In the genomic region with DNA sequence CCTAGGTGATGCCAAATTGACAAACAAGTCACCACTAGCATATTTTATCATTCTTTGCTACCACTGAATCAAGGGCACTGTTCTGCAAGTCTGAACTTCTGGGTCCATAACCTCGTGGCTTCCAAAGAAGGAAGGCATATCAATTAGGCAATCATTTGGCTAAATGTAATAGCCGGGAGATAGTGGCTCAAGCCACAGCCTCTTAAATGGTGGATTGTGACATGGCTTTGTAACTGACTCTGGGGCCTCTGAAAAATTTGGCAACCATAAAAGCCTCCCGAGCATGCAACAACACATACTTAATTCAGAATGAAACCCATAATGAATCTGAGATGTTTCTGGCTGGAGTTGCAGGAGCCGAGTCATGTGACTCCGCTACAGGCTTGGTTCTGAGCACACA, we compare ENCODE assay signal across 26 mouse cellular contexts.
"Had no signal": no experiment of that assay in that cellular context is flagged by ENCODE, and none has a peak within 500 bp of the region (broad histone marks: within the 10 kb centered on the region; RNA-seq: fewer than 3 reads in every experiment).

No protein-coding gene starts in this region.

- H3K36me3 ChIP-seq: heart, embryonic 10.5 days; heart, embryonic 12.5 days; hindbrain, embryonic 13.5 days; hindbrain, embryonic 15.5 days; kidney, embryonic 15.5 days; limb, embryonic 13.5 days; limb, embryonic 15.5 days; liver, embryonic 12.5 days had no signal

- H3K9me3 ChIP-seq: heart, embryonic 10.5 days; hindbrain, embryonic 15.5 days; limb, embryonic 15.5 days had no signal

- H3K9ac ChIP-seq: heart, embryonic 12.5 days; hindbrain, embryonic 13.5 days; hindbrain, embryonic 15.5 days; kidney, embryonic 15.5 days; limb, embryonic 13.5 days; limb, embryonic 15.5 days; liver, embryonic 12.5 days; liver, embryonic 14.5 days had no signal

- H3K4me1 ChIP-seq: hindbrain, embryonic 13.5 days; hindbrain, embryonic 15.5 days; limb, embryonic 13.5 days; limb, embryonic 15.5 days had no signal

- ATAC-seq: hindbrain, postnatal 0 days; intestine, embryonic 16.5 days; liver, embryonic 12.5 days had no signal

- DNase-seq: gastrocnemius, adult 2 months; gastrocnemius, postnatal 14 days; gastrocnemius, postnatal 36 days; heart, adult 18-20 months; heart, postnatal 10 days; heart, postnatal 36 days; kidney, adult 11 months; kidney, adult 2 months; kidney, adult 9 months; kidney, postnatal 14 days; kidney, postnatal 36 days; layer of hippocampus, adult 9-11 months; layer of hippocampus, postnatal 36 days; left cerebral cortex, postnatal 4 days had no signal

- H3K27me3 ChIP-seq: heart, embryonic 12.5 days; hindbrain, embryonic 13.5 days; hindbrain, embryonic 15.5 days; kidney, embryonic 15.5 days; limb, embryonic 13.5 days; limb, embryonic 15.5 days; liver, embryonic 12.5 days had no signal

- H3K4me2 ChIP-seq: heart, embryonic 12.5 days; hindbrain, embryonic 13.5 days; hindbrain, embryonic 15.5 days; kidney, embryonic 15.5 days; limb, embryonic 13.5 days; limb, embryonic 15.5 days; liver, embryonic 12.5 days had no signal

- H3K27ac ChIP-seq: gastrocnemius, adult 2 months; heart, embryonic 10.5 days; hindbrain, embryonic 13.5 days; hindbrain, embryonic 15.5 days; hindbrain, postnatal 0 days; kidney, embryonic 15.5 days; kidney, postnatal 0 days; limb, embryonic 13.5 days; limb, embryonic 15.5 days; liver, embryonic 12.5 days; liver, embryonic 14.5 days had no signal

- H3K4me3 ChIP-seq: gastrocnemius, adult 2 months; heart, embryonic 10.5 days; heart, embryonic 12.5 days; hindbrain, embryonic 13.5 days; hindbrain, embryonic 15.5 days; kidney, embryonic 15.5 days; limb, embryonic 13.5 days; limb, embryonic 15.5 days; liver, embryonic 12.5 days had no signal
